Mouse (Mus musculus): ENCODE data around the gene Trim60. TPM values are rescaled to one million over a fixed set of nuclear protein-coding genes. Genes with fewer than 3 reads are reported as not detected.

Trim60 gene
- polyA plus RNA-seq, 1 experiment from 2014 or later = not detected

Other genes with a start within 250 kb of the Trim60 start
- gene Klhl2, start 168.6 kb downstream of the Trim60 start, polyA plus RNA-seq (2014; fragmentation: Nextera tagmentation; extraction: Ambion mirVana) = 18.9 and 19.4 TPM in 2 replicates
- 16.0 and 17.9 TPM in 2 replicates for gene Tmem192, start 71.4 kb downstream of the Trim60 start, polyA plus RNA-seq (2014; fragmentation: Nextera tagmentation; extraction: Ambion mirVana)
- gene Trim75, start 30.8 kb downstream of the Trim60 start, polyA plus RNA-seq (2014; fragmentation: Nextera tagmentation; extraction: Ambion mirVana) = not detected in 2 replicates
- gene Trim61, start 61 bp downstream of the Trim60 start, polyA plus RNA-seq (2014; fragmentation: Nextera tagmentation; extraction: Ambion mirVana) = not detected in 2 replicates
- gene Apela, start 18.8 kb upstream of the Trim60 start, polyA plus RNA-seq (2014; fragmentation: Nextera tagmentation; extraction: Ambion mirVana) = 1.3 and 2.3 TPM in 2 replicates
- gene Gm10663, start 56.4 kb upstream of the Trim60 start, polyA plus RNA-seq (2014; fragmentation: Nextera tagmentation; extraction: Ambion mirVana) = not detected in 2 replicates
- not detected in 2 replicates for gene BC030870, start 111.0 kb upstream of the Trim60 start, polyA plus RNA-seq (2014; fragmentation: Nextera tagmentation; extraction: Ambion mirVana)